Mouse (Mus musculus) myocyte (in vitro differentiated cells): ENCODE measurements around the gene Thrsp. TPM values are rescaled to one million over a fixed set of nuclear protein-coding genes. Genes with fewer than 3 reads are reported as not detected.
A peak's percentile ranks its signal among the peaks of the same experiment; 100 is the strongest.

Experiments
- H3K27me3 ChIP-seq: one replicate; pipeline ENCODE4 v1.6.1; 2011; ENCODE audit not compliant: control insufficient read depth, insufficient read depth, insufficient read length
- H3K36me3 ChIP-seq: one replicate; pipeline ENCODE4 v1.6.1; 2011; ENCODE audit not compliant: control insufficient read depth, insufficient read depth
- H3K4me2 ChIP-seq: one replicate; pipeline ENCODE4 v1.6.1; 2011; ENCODE audit warnings: low read depth, control low read depth
- H3K4me3 ChIP-seq: one replicate; pipeline ENCODE4 v1.5.1; 2011; ENCODE audit warnings: mild to moderate bottlenecking, control low read depth, moderate library complexity
- H3K79me2 ChIP-seq: one replicate; pipeline ENCODE4 v1.6.1; 2011; ENCODE audit not compliant: control insufficient read depth, insufficient read depth
- H3ac ChIP-seq: one replicate; pipeline ENCODE4 v1.6.1; 2011; ENCODE audit not compliant: control insufficient read depth, insufficient read length
- CEBPB ChIP-seq: IDR thresholded peaks from 2 replicates; pipeline ENCODE4 v1.6.1; 2011; ENCODE audit warnings: mild to moderate bottlenecking, moderate library complexity; ENCODE audit not compliant: poor library complexity, insufficient read depth, severe bottlenecking
- E2F4 ChIP-seq: IDR thresholded peaks from one replicate; pipeline ENCODE4 v1.6.1; 2011; ENCODE audit warnings: mild to moderate bottlenecking, control low read depth, moderate library complexity; ENCODE audit not compliant: insufficient read depth
- MAX ChIP-seq: IDR thresholded peaks from one replicate; pipeline ENCODE4 v1.6.1; 2011; ENCODE audit warnings: low read depth, mild to moderate bottlenecking, control low read depth
- MYOD1 ChIP-seq, 3 experiments: IDR thresholded peaks; one replicate each; pipeline ENCODE4 v1.6.1; 2011; ENCODE audit warnings: control low read depth in 2 of 3, low read depth in 2 of 3, mild to moderate bottlenecking in 2 of 3, moderate library complexity in 1 of 3; ENCODE audit not compliant: insufficient read length in 2 of 3, control insufficient read depth in 1 of 3
- MYOG ChIP-seq, 3 experiments: IDR thresholded peaks; one replicate each; pipeline ENCODE4 v1.6.1; 2011; ENCODE audit warnings: control low read depth in 2 of 3, low read depth in 2 of 3, mild to moderate bottlenecking in 2 of 3; ENCODE audit not compliant: insufficient read length in 2 of 3, control insufficient read depth in 1 of 3, insufficient read depth in 1 of 3
- POLR2A ChIP-seq: IDR thresholded peaks from one replicate; pipeline ENCODE4 v1.6.1; 2011; ENCODE audit warnings: low read depth, mild to moderate bottlenecking, control low read depth, moderate library complexity; ENCODE audit not compliant: insufficient read length
- POLR2AphosphoS2 ChIP-seq: IDR thresholded peaks from one replicate; pipeline ENCODE4 v1.6.1; 2011; ENCODE audit warnings: low read depth, control low read depth; ENCODE audit not compliant: insufficient read length
- REST ChIP-seq: IDR thresholded peaks from one replicate; pipeline ENCODE4 v1.6.1; 2011; ENCODE audit warnings: mild to moderate bottlenecking, control low read depth, moderate library complexity; ENCODE audit not compliant: insufficient read depth, insufficient read length
- SRF ChIP-seq: IDR thresholded peaks from one replicate; pipeline ENCODE4 v1.6.1; 2011; ENCODE audit warnings: low read depth; ENCODE audit not compliant: control insufficient read depth, insufficient read length
- TCF12 ChIP-seq: IDR thresholded peaks from one replicate; pipeline ENCODE4 v1.6.1; 2011; ENCODE audit warnings: mild to moderate bottlenecking, control low read depth; ENCODE audit not compliant: poor library complexity, insufficient read depth, severe bottlenecking
- TCF3 ChIP-seq: IDR thresholded peaks from one replicate; pipeline ENCODE4 v1.6.1; 2011; ENCODE audit warnings: low read depth, control low read depth; ENCODE audit not compliant: insufficient read length
- USF1 ChIP-seq: IDR thresholded peaks from one replicate; pipeline ENCODE4 v1.6.1; 2011; ENCODE audit warnings: low read depth, mild to moderate bottlenecking, control low read depth, moderate library complexity
- polyA plus RNA-seq: library from polyadenylated mRNA; unstranded; fragments of >200 nt; fragmentation: generic; extraction: Trizol; gene quantifications from one replicate; pipeline ENCODE4 v1.2.1, GENCODE M21; 2012; ENCODE audit warnings: missing spikeins

Thrsp gene
- polyA plus RNA-seq, 1 experiment = 0.02 TPM

- Histone ChIP-seq H3K27me3 (no peaks in the 10 kb centered on the region), H3ac (no peak overlapping the region), H3K4me3 (no peak overlapping the region), H3K4me2 (no peak overlapping the region), H3K79me2 (peaks cover 25% of the 10 kb centered on the region), H3K36me3 (peaks cover 3% of the 10 kb centered on the region)
- TF ChIP-seq MYOD1 (IDR thresholded peaks at IDR 0.05; ENCODE audit: control insufficient read depth in 1 of 3, insufficient read length in 2 of 3, low read depth in 2 of 3) (no peak), USF1 (no peak), CEBPB (no peak), SRF (no peak), MAX (no peak), TCF3 (no peak), TCF12 (no peak), REST (no peak)
Measured at GRCm38 (mm10) chr7:97407145-97407544, 10.4 kb downstream of the Thrsp start.

GRCm38 (mm10) chr7:97399960-97400715, 17.4 kb downstream of the Thrsp start, which contains the start of gene Ndufc2:
Ndufc2 (plus strand) TSS chr7:97400003.
- Histone ChIP-seq H3K4me3 (peak within 1 kb of the TSS; percentile 78), H3ac (peak within 1 kb of the TSS; percentile 14), H3K36me3 (no peaks in the 10 kb centered on the region), H3K4me2 (peak within 1 kb of the TSS; percentile 77), H3K79me2 (peaks cover 46% of the 10 kb centered on the region), H3K27me3 (no peaks in the 10 kb centered on the region)
- TF ChIP-seq USF1 (no peak), TCF3 (no peak), SRF (no peak), E2F4 (peak; percentile 46), POLR2A (peak; percentile 97), MAX (no peak), CEBPB (no peak), MYOG (IDR thresholded peaks at IDR 0.05; ENCODE audit: control insufficient read depth in 1 of 3, insufficient read depth in 1 of 3, insufficient read length in 2 of 3, low read depth in 2 of 3) (peak in 2 of 3 experiments; percentile 35 to 50), TCF12 (no peak), POLR2AphosphoS2 (peak; percentile 98), MYOD1 (IDR thresholded peaks at IDR 0.05; ENCODE audit: control insufficient read depth in 1 of 3, insufficient read length in 2 of 3, low read depth in 2 of 3) (no peak), REST (peak; percentile 63)

- Histone ChIP-seq H3K27me3 (no peaks in the 10 kb centered on the region), H3K79me2 (peaks cover 40% of the 10 kb centered on the region), H3K36me3 (no peaks in the 10 kb centered on the region), H3K4me2 (peak overlapping the region; percentile 59), H3ac (no peak overlapping the region), H3K4me3 (no peak overlapping the region)
- TF ChIP-seq MYOG (IDR thresholded peaks at IDR 0.05; ENCODE audit: control insufficient read depth in 1 of 3, insufficient read depth in 1 of 3, insufficient read length in 2 of 3, low read depth in 2 of 3) = no peak
- TF ChIP-seq USF1 = no peak
- TF ChIP-seq REST = no peak
- no peak for TF ChIP-seq MYOD1 (IDR thresholded peaks at IDR 0.05; ENCODE audit: control insufficient read depth in 1 of 3, insufficient read length in 2 of 3, low read depth in 2 of 3)
- TF ChIP-seq E2F4 = no peak
- no peak for TF ChIP-seq TCF3
- TF ChIP-seq POLR2AphosphoS2 = no peak
- no peak for TF ChIP-seq SRF
- no peak for TF ChIP-seq POLR2A
- TF ChIP-seq CEBPB = no peak
- TF ChIP-seq TCF12 = no peak
- no peak for TF ChIP-seq MAX
Measured at GRCm38 (mm10) chr7:97398943-97399342, 18.6 kb downstream of the Thrsp start.

- Histone ChIP-seq H3K79me2 (no peaks in the 10 kb centered on the region), H3ac (no peak overlapping the region), H3K27me3 (no peaks in the 10 kb centered on the region), H3K4me3 (no peak overlapping the region), H3K4me2 (no peak overlapping the region), H3K36me3 (peaks cover 5% of the 10 kb centered on the region)
- no peak for TF ChIP-seq MYOG (IDR thresholded peaks at IDR 0.05; ENCODE audit: control insufficient read depth in 1 of 3, insufficient read depth in 1 of 3, insufficient read length in 2 of 3, low read depth in 2 of 3)
- TF ChIP-seq TCF12 = no peak
- TF ChIP-seq MYOD1 (IDR thresholded peaks at IDR 0.05; ENCODE audit: control insufficient read depth in 1 of 3, insufficient read length in 2 of 3, low read depth in 2 of 3) = no peak
- no peak for TF ChIP-seq CEBPB
- TF ChIP-seq MAX = no peak
- no peak for TF ChIP-seq POLR2A
- no peak for TF ChIP-seq POLR2AphosphoS2
- TF ChIP-seq REST = no peak
- TF ChIP-seq SRF = no peak
- TF ChIP-seq TCF3 = no peak
- no peak for TF ChIP-seq E2F4
- TF ChIP-seq USF1 = no peak
Measured at GRCm38 (mm10) chr7:97394375-97394774, 23.2 kb downstream of the Thrsp start.
